Mouse (Mus musculus) inflammation-experienced regulatory T-cells, adult 6 months (primary cell): ENCODE results near the gene Vcl. TPM values are rescaled to one million over a fixed set of nuclear protein-coding genes. Genes with fewer than 3 reads are reported as not detected.
A peak's percentile ranks its signal among the peaks of the same experiment; 100 is the strongest.

ENCODE experiments used
- ATAC-seq: one replicate; pipeline ENCODE4 v1.8.0; 2017
- polyA plus RNA-seq, 3 experiments: library from polyadenylated mRNA; unstranded; fragments of 100-300 nt; shearing (Covaris generic); gene quantifications; one replicate each; pipeline ENCODE4 v1.2.1; 2017

Vcl gene
- polyA plus RNA-seq, 3 experiments from 2014 or later = 1.1 to 2.8 (median 1.6) TPM

DNA sequence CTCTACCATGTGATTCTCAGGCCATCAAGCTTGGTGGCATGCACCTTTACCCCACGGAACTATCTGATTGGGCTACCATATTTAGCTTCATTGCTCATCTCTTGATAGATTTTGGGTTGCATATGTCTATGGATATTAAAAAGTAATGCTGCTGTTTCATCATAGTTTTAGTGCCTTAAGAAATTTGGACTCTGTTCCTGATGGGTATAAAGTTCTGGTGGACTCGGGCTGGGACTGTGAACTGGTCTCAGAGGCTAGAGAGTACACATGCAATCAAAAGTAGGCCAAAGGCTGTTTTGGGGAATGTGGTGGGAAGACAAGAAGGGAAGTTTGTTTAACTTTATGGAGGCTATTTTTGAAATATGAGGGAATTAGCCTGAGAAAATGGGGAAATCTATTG, 16.1 kb downstream of the Vcl start:
- ATAC-seq = no peak

DNA sequence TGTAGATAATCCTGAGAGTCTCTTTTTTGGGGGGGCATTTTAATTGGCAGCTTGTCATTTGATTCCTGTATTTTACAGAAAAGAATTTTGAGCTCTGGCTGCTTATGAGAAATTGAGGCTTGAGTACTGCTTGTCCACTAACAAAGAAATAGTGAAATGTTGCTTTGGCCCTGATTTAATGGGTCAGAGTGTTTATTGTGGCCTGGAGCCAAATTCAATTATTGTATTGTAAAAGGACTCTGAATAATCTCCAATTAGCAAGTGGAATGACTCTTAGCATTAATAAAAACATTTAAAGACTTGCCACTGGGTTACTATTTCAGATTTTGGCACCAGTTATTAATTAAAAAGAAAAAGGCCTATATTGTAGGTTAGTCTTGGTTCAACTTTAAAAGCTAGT, 26.8 kb downstream of the Vcl start:
- no peak for ATAC-seq

DNA sequence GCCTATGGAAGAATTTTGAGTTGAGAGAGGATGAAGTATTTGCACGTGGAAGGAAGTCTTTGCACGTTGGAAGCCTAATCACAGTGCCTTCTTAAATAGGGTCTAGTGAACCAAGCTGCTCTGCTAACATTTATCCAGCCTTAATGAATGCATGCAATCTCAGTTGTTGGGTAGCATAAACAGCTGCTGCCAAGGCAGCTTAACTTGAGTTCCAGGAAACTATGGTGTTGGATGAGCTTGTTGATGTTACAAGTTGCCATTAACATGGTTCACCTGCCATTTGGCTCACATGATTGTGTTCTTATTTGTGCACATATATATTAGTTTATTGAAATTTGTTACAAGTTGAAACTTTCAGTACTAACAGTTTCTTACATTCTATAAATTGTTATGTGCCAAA, 29.8 kb downstream of the Vcl start:
- ATAC-seq = no peak

DNA sequence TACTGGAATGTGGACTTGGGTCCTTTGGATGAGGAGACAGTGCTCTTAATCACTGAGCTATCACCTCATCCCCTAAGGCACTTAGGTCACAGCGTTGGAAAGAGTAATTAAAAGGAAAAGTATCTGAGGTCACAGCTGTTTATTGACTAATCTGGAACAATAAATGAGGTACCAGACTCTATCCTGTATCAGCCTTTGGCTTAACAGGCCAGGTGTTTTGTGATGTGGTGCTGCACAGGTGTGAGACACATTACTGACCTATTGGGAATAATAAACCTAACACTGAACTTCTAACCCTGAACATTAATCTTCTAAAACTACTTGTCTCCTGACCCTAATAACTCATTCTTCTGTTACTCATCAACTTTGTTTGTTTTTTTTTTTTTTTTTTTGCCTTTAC, 33.3 kb downstream of the Vcl start:
- no peak for ATAC-seq

GRCm38 (mm10) chr14:20962906-20963305, 33.7 kb downstream of the Vcl start:
- ATAC-seq = no peak

DNA sequence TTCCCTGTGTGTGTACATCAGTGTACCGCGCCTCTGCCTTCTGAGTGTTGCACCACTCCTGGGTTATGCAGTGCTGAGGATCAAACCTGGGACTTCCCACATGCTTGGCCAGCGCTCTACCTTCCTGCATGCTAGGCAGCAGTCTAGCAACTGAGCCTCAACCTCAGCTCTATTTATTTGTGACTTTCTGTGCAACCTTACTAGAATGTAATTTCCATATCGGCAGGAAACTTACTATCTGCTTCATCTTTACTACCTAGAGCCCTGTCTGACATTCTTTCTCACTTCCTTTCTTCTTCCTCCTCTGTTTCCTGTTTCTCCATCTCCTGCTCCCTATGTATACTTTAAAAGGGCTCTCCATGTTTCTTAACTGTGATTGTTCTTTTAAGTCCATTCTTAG, 34.7 kb downstream of the Vcl start:
- peak; percentile 52 for ATAC-seq

GRCm38 (mm10) chr14:20964285-20964684, 35.1 kb downstream of the Vcl start:
- ATAC-seq = no peak

DNA sequence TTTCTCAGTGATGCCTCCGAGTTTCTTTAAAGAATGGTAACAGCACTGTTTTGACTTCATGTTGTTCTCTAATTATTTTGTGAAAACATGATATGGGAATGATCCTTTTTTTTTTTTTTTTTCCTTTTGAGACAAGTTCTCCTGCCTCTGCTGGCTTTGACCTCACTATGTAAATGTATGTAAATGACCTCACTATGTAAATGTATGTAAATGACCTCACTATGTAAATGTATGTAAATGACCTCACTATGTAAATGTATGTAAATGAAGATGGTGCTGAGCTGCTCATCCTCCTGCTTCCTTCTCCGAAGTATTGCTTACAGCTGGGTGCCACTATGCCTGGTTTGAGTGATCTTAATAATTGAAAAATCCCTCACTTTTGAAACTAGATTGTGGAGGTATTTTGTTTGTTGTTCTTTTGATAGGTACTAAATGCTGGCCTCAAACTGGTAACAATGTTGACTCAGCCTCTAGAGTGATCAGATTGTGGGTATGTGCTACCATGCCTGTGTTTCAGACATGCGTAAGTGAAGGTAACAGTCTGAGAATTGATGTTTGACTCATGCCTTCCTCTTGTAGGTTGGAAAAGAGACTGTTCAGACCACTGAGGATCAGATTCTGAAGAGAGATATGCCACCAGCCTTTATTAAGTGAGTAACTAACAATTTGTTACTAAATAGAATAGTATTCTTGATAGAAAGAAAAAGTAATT, 37.9 kb downstream of the Vcl start:
- no peak for ATAC-seq

DNA sequence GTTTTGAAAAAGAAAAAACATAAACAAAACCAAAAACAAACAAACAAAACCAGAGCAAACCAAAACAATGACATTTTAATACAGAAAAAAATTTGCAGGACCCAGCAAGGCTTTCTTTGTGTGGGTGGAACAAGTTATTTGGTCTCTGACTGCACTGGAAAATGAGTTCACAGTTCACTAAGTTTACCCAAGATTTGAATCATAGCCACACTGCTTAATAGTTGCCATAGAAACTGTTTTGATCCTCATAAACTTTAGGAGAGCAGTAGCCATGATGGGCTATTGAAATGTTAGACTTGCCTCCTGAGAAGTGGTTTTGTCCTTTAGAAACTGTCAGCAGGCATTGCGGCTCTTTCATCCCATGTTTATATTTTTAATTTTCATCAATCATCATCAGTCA, 39.9 kb downstream of the Vcl start:
- ATAC-seq = no peak

DNA sequence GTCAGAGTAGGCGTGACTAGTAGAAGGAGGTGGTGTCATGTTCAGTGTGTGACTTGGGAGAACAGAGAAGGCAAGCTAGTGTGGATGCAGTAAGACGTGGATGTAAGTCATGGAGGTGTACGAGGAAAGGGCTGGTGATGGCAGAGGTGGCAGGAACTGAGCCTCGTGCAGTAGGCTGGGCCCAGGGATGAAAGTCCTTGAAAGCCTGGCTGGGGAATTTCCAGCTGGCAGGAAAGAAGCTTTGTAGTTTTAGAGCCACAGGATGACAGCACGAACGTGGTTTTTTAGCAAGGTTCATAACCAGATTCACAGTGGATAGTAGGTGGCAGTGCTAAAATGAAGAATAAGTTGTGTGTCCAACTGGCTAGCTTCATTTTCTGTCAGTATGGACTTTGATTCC, 41.2 kb downstream of the Vcl start:
- ATAC-seq = no peak

DNA sequence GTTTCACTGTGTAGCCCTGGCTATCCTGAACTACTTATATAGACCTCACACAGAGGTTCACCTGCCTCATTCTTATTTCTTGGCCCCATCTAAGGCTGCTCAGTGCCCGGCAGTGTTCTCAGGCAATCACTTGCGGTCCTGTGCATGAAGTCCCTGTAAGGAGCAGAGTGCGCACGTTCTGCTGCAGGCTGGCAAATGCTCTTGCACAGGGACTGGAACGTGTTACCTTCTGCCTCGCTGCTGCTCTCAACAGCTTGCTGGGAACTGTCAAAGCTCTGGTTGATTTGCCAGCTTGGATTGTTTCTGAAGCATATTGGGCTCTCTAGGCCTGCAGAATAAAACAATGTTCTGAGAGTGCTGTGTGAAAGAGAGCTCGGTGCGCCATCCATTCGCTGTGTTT, 41.7 kb downstream of the Vcl start:
- no peak for ATAC-seq

DNA sequence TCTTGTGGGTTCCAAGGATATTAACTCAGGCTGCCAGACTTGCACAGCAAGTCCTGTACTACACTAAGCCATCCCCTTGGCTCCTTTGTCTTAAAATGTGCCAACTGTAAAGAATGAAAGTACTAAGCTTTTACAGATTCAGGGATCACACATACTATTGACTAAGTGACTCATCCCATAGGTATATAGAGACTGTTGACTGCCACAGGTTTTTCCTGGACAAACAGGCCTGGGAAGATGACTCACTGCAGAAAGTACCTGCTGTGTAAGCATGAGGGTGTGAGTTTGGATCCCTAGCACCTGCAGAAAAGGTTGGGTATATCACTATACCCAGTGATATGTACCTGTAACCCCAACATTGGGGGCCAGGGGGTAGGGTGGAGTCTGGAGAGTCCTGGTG, 44.6 kb downstream of the Vcl start:
- ATAC-seq = no peak

DNA sequence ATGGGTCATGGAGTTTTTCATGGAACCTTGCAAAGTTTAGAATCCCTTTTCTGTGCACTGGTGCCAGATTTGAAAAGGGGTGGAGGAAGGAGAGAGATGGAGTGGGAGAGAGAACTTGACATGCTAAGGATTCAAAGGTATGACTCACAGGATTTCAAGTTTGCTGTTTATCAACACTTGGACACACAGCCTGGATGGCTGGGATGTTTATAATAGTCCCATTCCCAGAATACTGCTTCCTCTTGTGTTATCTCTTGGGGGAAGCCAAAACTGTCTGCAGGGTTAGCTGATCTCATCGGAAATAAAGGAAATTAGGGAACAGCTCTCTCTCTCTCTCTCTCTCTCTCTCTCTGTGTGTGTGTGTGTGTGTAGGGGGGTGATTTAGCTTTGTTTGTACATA, 47.5 kb downstream of the Vcl start:
- no peak for ATAC-seq

GRCm38 (mm10) chr14:20977726-20978125, 48.5 kb downstream of the Vcl start:
- ATAC-seq = no peak

DNA sequence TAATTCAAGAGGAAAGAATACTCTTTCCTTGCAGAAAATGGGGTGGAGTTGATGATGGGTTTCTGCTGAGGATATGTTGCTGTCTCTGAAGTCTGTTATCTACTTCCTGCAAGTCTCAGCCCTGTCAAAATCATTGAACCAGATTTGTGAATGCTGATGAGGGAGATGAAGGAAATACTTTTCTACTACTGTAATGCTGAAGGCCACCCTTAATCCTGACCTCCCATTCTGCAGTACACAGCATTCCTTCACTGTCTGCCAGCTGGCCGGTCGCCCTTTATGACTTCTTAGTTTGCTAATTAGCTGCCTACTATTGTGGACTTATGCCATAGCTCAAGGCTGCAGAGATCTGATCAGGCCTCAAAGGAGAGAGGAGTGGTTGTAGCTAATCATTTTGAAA, 54.6 kb downstream of the Vcl start:
- no peak for ATAC-seq

DNA sequence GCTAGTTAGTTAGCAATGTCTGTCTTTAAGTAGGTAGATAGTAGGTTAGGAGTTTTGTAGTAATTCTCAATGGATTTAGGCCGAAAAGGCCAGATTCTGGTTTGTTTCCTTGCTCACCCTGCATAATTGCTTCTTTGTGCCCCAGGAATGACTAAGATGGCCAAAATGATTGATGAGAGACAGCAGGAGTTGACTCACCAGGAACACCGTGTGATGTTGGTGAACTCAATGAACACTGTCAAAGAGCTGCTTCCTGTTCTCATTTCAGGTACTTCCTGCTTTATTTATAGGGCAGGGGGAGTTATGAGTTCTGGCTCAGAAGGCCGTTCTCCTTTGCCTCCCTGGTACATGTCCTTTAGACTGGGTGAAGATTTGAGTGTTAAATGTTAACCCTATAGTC, 56.3 kb downstream of the Vcl start:
- no peak for ATAC-seq

DNA sequence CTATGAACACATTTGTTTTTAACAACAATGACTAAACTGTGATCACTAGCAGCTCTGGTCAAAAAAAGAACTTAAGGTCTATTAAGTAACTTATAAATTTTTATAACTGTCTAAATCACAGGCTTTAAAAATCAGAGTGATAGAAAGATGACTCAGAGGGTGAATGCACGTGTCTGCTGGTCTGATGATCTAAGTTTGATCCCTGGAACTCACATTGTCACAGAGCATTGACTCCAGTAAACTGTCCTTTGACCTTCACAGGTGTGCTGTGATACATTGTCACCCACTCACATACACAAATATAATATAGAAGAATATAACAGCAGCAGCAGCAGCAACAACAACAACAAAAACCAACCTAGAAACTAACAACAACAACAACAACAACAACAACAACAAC, 62.3 kb downstream of the Vcl start:
- no peak for ATAC-seq

DNA sequence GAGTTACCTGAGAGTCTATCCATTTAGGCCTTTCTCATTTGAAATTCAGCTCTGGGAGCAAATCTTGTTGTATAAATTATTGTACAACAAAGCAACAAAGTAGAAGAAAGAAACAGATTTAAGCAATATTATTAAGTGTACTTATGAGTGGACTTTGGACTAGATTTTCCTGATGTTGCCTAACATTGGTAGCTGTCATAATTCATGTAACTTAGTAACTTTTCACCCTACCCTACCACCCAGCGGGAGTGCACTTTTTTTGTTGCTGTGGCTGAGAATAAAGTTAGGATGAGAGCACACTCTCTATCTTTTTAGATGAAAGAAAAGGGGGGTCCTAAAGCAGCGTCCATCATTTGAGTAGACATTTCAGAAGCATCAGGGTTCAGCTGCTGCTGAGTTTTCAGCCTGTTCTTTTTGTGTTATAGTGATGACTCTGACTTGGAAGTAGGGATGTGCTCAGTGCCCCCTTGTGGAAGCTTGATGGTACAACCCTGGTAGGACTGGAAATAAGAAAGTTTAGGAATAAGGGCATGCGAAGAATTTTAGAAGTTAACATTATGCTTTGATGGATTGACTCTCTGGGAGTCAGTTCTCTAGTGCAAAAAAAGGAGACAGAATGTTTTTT, 64.0 kb downstream of the Vcl start:
- peak; percentile 48 for ATAC-seq

GRCm38 (mm10) chr14:20994475-20994874, 65.3 kb downstream of the Vcl start:
- ATAC-seq = no peak

DNA sequence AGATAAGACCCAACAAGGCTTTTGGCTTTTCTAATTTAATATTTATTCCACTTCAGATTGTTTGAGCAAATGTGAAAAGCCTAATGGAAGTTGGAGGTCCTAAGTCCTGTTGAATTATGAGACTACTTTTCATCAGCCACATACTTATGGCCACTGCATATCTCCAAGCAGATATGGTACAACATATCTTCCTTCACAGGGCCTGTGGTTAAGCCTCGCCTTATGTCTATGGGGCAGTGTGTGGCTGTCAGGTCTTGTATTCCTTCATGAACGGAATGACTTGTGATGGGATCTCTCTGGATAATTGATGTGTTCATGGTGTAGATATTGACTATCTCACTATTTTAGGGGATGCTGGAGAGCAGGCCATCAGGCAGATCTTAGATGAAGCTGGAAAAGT, 66.3 kb downstream of the Vcl start:
- no peak for ATAC-seq

DNA sequence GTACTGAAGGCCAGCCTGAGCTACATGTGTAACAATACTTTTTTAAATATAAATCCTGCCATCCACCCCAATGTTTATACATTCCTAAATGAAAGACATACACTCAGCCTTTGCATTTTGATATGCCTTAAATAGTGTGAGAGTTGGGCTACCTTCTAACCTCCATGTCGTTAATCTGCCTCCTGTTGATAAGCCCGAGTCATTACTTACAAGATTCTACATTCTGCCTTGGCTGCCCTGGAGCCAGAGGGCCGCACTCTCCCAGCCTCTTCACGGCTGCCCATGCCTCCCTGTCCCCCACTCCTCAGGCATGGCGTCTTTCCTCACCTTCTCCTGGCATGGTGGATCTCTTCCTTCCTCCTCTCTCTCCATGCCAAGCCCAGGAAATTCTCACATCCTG, 67.2 kb downstream of the Vcl start:
- no peak for ATAC-seq

DNA sequence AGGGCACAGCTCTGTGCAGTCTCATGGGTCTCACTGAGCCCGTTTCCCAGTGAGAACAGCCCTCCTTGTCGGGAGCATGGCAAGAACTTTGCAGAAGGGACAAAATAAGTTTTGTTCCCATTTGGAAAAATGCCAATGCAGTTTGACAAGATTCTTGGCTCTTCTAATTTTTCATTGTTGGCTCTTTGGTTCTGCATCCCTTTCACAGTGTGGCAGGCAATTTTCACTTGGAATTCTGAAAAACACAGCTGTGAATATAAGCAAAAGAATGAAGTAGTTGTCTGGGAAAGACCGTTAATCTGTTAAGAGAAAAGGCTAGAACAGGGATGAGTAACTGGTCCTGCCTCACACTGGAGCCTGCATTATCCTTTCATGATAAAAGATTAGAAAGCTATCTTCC, 68.3 kb downstream of the Vcl start:
- ATAC-seq = no peak

GRCm38 (mm10) chr14:20999617-21000016, 70.4 kb downstream of the Vcl start:
- no peak for ATAC-seq

DNA sequence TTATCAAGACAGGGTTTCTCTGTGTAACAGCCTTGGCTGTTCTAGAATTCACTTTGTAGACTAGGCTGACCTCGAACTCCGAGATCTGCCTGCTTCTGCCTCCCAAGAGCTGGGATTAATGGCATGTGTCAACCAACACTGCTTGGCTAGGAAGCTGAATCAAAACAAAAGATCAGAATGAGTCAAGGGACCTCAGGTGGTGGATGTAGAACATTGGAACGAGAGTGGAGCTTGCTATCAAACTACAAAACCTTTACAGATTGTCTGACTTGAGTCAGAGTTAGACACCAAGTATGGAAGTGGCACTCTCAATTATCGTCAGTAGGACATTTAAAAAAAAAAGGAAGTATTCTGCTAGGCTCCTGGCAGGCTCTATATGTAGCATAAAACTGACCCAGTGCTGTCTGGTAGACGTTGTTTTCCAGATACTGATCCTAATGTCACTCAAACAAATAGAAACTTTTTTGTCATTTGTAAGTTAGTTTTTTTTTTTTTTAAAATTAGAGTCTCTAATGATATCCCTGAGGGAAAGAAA, 84.7 kb downstream of the Vcl start:
- ATAC-seq = no peak

- ATAC-seq = no peak
Observed at GRCm38 (mm10) chr14:21017871-21018270, 88.7 kb downstream of the Vcl start.
